ENCODE assay signal across 31 mouse cellular contexts in genomic region chr2:119981631-119982030, GRCm38 (mm10). TPM values are rescaled to one million over a fixed set of nuclear protein-coding genes. Genes with fewer than 3 reads are reported as not detected.
DNase-seq lines count a peak whose midpoint lies in the region; ATAC-seq and TF ChIP-seq lines count a peak whose summit lies in the region.
"Had no signal": no experiment of that assay in that cellular context is flagged by ENCODE, and none has a peak within 500 bp of the region (broad histone marks: within the 10 kb centered on the region; RNA-seq: fewer than 3 reads in every experiment).

No protein-coding gene starts in this region.

- H3K9me3 ChIP-seq in embryonic facial prominence, embryonic 10.5 days, result no peaks in the 10 kb centered on the region
- H3K9me3 ChIP-seq in embryonic facial prominence, embryonic 14.5 days (ENCODE audit: control insufficient read depth, low read length), result no peaks in the 10 kb centered on the region
- H3K9me3 ChIP-seq in intestine, embryonic 16.5 days (ENCODE audit: control insufficient read depth, low read length), result no peaks in the 10 kb centered on the region
- H3K9me3 ChIP-seq in kidney, embryonic 16.5 days (ENCODE audit: low read length), result no peaks in the 10 kb centered on the region
- H3K9me3 ChIP-seq: forebrain, embryonic 10.5 days; forebrain, embryonic 13.5 days; G1E; heart, embryonic 12.5 days; heart, embryonic 15.5 days; hindbrain, embryonic 10.5 days; hindbrain, embryonic 13.5 days; intestine, embryonic 15.5 days had no signal

- 50% methylated on average over 2 of the region's 2 CpGs for WGBS in embryonic facial prominence, embryonic 10.5 days
- WGBS in embryonic facial prominence, embryonic 14.5 days, result 41% methylated on average over 2 of the region's 2 CpGs
- 80% methylated on average over 2 of the region's 2 CpGs for WGBS in intestine, embryonic 16.5 days
- 65% methylated on average over 2 of the region's 2 CpGs for WGBS in kidney, embryonic 16.5 days

- H3K4me2 ChIP-seq in embryonic facial prominence, embryonic 14.5 days (ENCODE audit: low read depth, low read length), result no peak overlapping the region
- H3K4me2 ChIP-seq in intestine, embryonic 16.5 days (ENCODE audit: low read depth, low read length), result no peak overlapping the region
- no peak overlapping the region for H3K4me2 ChIP-seq in kidney, embryonic 16.5 days (replicated peaks; ENCODE audit: low read depth, low read length)
- H3K4me2 ChIP-seq: forebrain, embryonic 13.5 days; heart, embryonic 12.5 days; heart, embryonic 15.5 days; hindbrain, embryonic 13.5 days; intestine, embryonic 15.5 days had no signal

- no peak for DNase-seq in gastrocnemius, adult 2 months
- DNase-seq in gastrocnemius, postnatal 10 days, result no peak
- DNase-seq in MN1 (ENCODE audit: low spot score), result peak; percentile 28
- peak; percentile 68 for DNase-seq in embryonic facial prominence, embryonic 10.5 days (ENCODE audit: low spot score)
- peak; percentile 29 for DNase-seq in embryonic facial prominence, embryonic 14.5 days (ENCODE audit: low spot score)
- no peak for DNase-seq in lung, adult 18-20 months
- DNase-seq: adrenal gland, adult 8-10 months; adrenal gland, postnatal 25 days; B cell, adult 2 months; cerebellum, adult 11-12 months; cerebellum, adult 8-10 months; cerebellum, postnatal 10 days; cerebellum, postnatal 36 days; gastrocnemius, postnatal 25 days; heart, adult 18-20 months; heart, postnatal 10 days; heart, postnatal 36 days had no signal

- no peaks in the 10 kb centered on the region; the same call in 1 of the 2 replicates for H3K36me3 ChIP-seq in embryonic facial prominence, embryonic 10.5 days (replicated peaks)
- H3K36me3 ChIP-seq in embryonic facial prominence, embryonic 14.5 days (ENCODE audit: control insufficient read depth, insufficient read depth, low read length), result peaks cover 5% of the 10 kb centered on the region; the same call in 1 of the 2 replicates
- H3K36me3 ChIP-seq in intestine, embryonic 16.5 days (ENCODE audit: control insufficient read depth, insufficient read depth, low read length), result no peaks in the 10 kb centered on the region
- peaks cover 11% of the 10 kb centered on the region for H3K36me3 ChIP-seq in kidney, embryonic 16.5 days (ENCODE audit: insufficient read depth, low read length)
- H3K36me3 ChIP-seq: heart, embryonic 15.5 days; intestine, embryonic 15.5 days had no signal

- TF ChIP-seq CTCF in gastrocnemius, adult 2 months (IDR thresholded peaks at IDR 0.05), result no peak

- no peaks in the 10 kb centered on the region for H3K27me3 ChIP-seq in embryonic facial prominence, embryonic 10.5 days (replicated peaks; ENCODE audit: low read depth, poor library complexity, severe bottlenecking)
- H3K27me3 ChIP-seq in embryonic facial prominence, embryonic 14.5 days (replicated peaks; ENCODE audit: control insufficient read depth, insufficient read depth, low read length), result no peaks in the 10 kb centered on the region
- no peaks in the 10 kb centered on the region for H3K27me3 ChIP-seq in intestine, embryonic 16.5 days (replicated peaks; ENCODE audit: control insufficient read depth, insufficient read depth, low read length)
- no peaks in the 10 kb centered on the region for H3K27me3 ChIP-seq in kidney, embryonic 16.5 days (ENCODE audit: insufficient read depth, low read length)
- H3K27me3 ChIP-seq: CH12.LX; forebrain, embryonic 13.5 days; heart, embryonic 12.5 days; heart, embryonic 15.5 days; hindbrain, embryonic 13.5 days; intestine, embryonic 15.5 days had no signal

- H3K27ac ChIP-seq in gastrocnemius, adult 2 months, result peak overlapping the region; percentile 24; the same call in 1 of the 2 replicates
- H3K27ac ChIP-seq in embryonic facial prominence, embryonic 10.5 days (replicated peaks), result no peak overlapping the region
- H3K27ac ChIP-seq in embryonic facial prominence, embryonic 14.5 days (replicated peaks; ENCODE audit: low read depth, low read length), result no peak overlapping the region
- H3K27ac ChIP-seq in intestine, embryonic 16.5 days (ENCODE audit: low read length), result no peak overlapping the region
- H3K27ac ChIP-seq in kidney, embryonic 16.5 days (ENCODE audit: low read length), result no peak overlapping the region
- H3K27ac ChIP-seq: forebrain, embryonic 10.5 days; forebrain, embryonic 13.5 days; heart, embryonic 15.5 days; hindbrain, embryonic 10.5 days; hindbrain, embryonic 13.5 days; intestine, embryonic 15.5 days had no signal

- intact Hi-C loops in gastrocnemius, adult 2 months (cut with DNase I), result no loop called here

- H3K4me1 ChIP-seq in embryonic facial prominence, embryonic 10.5 days, result peaks cover 30% of the 10 kb centered on the region
- H3K4me1 ChIP-seq in embryonic facial prominence, embryonic 14.5 days (ENCODE audit: control insufficient read depth, insufficient read depth, low read length), result no peaks in the 10 kb centered on the region
- no peaks in the 10 kb centered on the region for H3K4me1 ChIP-seq in intestine, embryonic 16.5 days (ENCODE audit: control insufficient read depth, insufficient read depth, low read length)
- no peaks in the 10 kb centered on the region for H3K4me1 ChIP-seq in kidney, embryonic 16.5 days (ENCODE audit: insufficient read depth, low read length)
- H3K4me1 ChIP-seq: forebrain, embryonic 13.5 days; intestine, embryonic 15.5 days had no signal

- H3K4me3 ChIP-seq in gastrocnemius, adult 2 months, result no peak overlapping the region
- no peak overlapping the region for H3K4me3 ChIP-seq in embryonic facial prominence, embryonic 10.5 days
- no peak overlapping the region for H3K4me3 ChIP-seq in embryonic facial prominence, embryonic 14.5 days (ENCODE audit: low read depth, low read length)
- H3K4me3 ChIP-seq in intestine, embryonic 16.5 days (ENCODE audit: low read length), result no peak overlapping the region
- no peak overlapping the region for H3K4me3 ChIP-seq in kidney, embryonic 16.5 days (ENCODE audit: low read length)
- H3K4me3 ChIP-seq: forebrain, embryonic 10.5 days; forebrain, embryonic 13.5 days; heart, embryonic 12.5 days; heart, embryonic 15.5 days; hindbrain, embryonic 10.5 days; hindbrain, embryonic 13.5 days; intestine, embryonic 15.5 days had no signal

- no peak overlapping the region for H3K9ac ChIP-seq in embryonic facial prominence, embryonic 14.5 days (ENCODE audit: low read depth, low read length)
- no peak overlapping the region for H3K9ac ChIP-seq in intestine, embryonic 16.5 days (ENCODE audit: low read depth, low read length)
- no peak overlapping the region for H3K9ac ChIP-seq in kidney, embryonic 16.5 days (replicated peaks; ENCODE audit: low read length)
- H3K9ac ChIP-seq: forebrain, embryonic 13.5 days; heart, embryonic 12.5 days; heart, embryonic 15.5 days; hindbrain, embryonic 13.5 days; intestine, embryonic 15.5 days had no signal

- ATAC-seq in embryonic facial prominence, embryonic 14.5 days (ENCODE audit: low read depth), result no peak
- ATAC-seq in intestine, embryonic 16.5 days, result no peak
- no peak for ATAC-seq in kidney, embryonic 16.5 days (ENCODE audit: low FRiP score, low TSS enrichment)
- ATAC-seq: activated CD4-positive, CD25-positive, alpha-beta regulatory T cell, adult 4 months; forebrain, embryonic 13.5 days; forebrain, embryonic 16.5 days; hindbrain, embryonic 16.5 days; intestine, embryonic 15.5 days had no signal

RNA-seq across cellular contexts. Expression of gene Mapkbp1, which starts 9.1 kb away (rescaled TPM):
- 1 to 10 TPM; 8.1 to 8.4 TPM for total RNA-seq in gastrocnemius, adult 2 months (2021)
- 10 to 100 TPM in 1 of 2 experiments, 1 to 10 TPM in 1; 9.1 to 11.0 TPM for total RNA-seq in gastrocnemius, postnatal 10 days (2021)
- polyA plus RNA-seq in embryonic facial prominence, embryonic 10.5 days (2016; fragmentation: Nextera tagmentation; extraction: Ambion mirVana), result 3.5 and 4.0 TPM in 2 replicates
- polyA plus RNA-seq in embryonic facial prominence, embryonic 14.5 days (2014; fragmentation: Nextera tagmentation; extraction: Ambion mirVana), result 4.0 and 4.7 TPM in 2 replicates
- polyA plus RNA-seq in intestine, embryonic 16.5 days (2015; fragmentation: Nextera tagmentation; extraction: Ambion mirVana), result 2.0 and 2.4 TPM in 2 replicates
- 3.2 and 4.0 TPM in 2 replicates for polyA plus RNA-seq in kidney, embryonic 16.5 days (2015; fragmentation: Nextera tagmentation; extraction: Ambion mirVana)

RNA-seq across cellular contexts. Expression of gene Jmjd7, which starts 45.7 kb away (rescaled TPM):
- total RNA-seq in gastrocnemius, adult 2 months (2021), result 1 to 10 TPM; 1.6 to 2.4 TPM
- 1 to 10 TPM; 4.1 to 5.3 TPM for total RNA-seq in gastrocnemius, postnatal 10 days (2021)
- polyA plus RNA-seq in embryonic facial prominence, embryonic 10.5 days (2016; fragmentation: Nextera tagmentation; extraction: Ambion mirVana), result 20.4 and 20.6 TPM in 2 replicates
- 14.4 and 19.2 TPM in 2 replicates for polyA plus RNA-seq in embryonic facial prominence, embryonic 14.5 days (2014; fragmentation: Nextera tagmentation; extraction: Ambion mirVana)
- 16.1 and 17.4 TPM in 2 replicates for polyA plus RNA-seq in intestine, embryonic 16.5 days (2015; fragmentation: Nextera tagmentation; extraction: Ambion mirVana)
- 24.7 and 25.2 TPM in 2 replicates for polyA plus RNA-seq in kidney, embryonic 16.5 days (2015; fragmentation: Nextera tagmentation; extraction: Ambion mirVana)

RNA-seq across cellular contexts. Expression of gene Gm28042, which starts 45.7 kb away (rescaled TPM):
- total RNA-seq in gastrocnemius, adult 2 months (2021), result 1 to 10 TPM in 1 of 2 experiments, under 1 TPM in 1; 0.77 to 1.5 TPM
- 1 to 10 TPM; 1.1 to 1.2 TPM for total RNA-seq in gastrocnemius, postnatal 10 days (2021)
- 5.6 and 6.2 TPM in 2 replicates for polyA plus RNA-seq in embryonic facial prominence, embryonic 10.5 days (2016; fragmentation: Nextera tagmentation; extraction: Ambion mirVana)
- 2.5 and 2.9 TPM in 2 replicates for polyA plus RNA-seq in embryonic facial prominence, embryonic 14.5 days (2014; fragmentation: Nextera tagmentation; extraction: Ambion mirVana)
- polyA plus RNA-seq in intestine, embryonic 16.5 days (2015; fragmentation: Nextera tagmentation; extraction: Ambion mirVana), result 2.4 and 3.8 TPM in 2 replicates
- polyA plus RNA-seq in kidney, embryonic 16.5 days (2015; fragmentation: Nextera tagmentation; extraction: Ambion mirVana), result 4.0 and 6.0 TPM in 2 replicates

RNA-seq across cellular contexts. Expression of gene Pla2g4b, which starts 51.6 kb away (rescaled TPM):
- 1 to 10 TPM in 1 of 2 experiments, under 1 TPM in 1; 0.99 to 1.7 TPM for total RNA-seq in gastrocnemius, adult 2 months (2021)
- total RNA-seq in gastrocnemius, postnatal 10 days (2021), result 1 to 10 TPM in 1 of 2 experiments, under 1 TPM in 1; 0.82 to 2.2 TPM
- 1.8 and 2.8 TPM in 2 replicates for polyA plus RNA-seq in embryonic facial prominence, embryonic 10.5 days (2016; fragmentation: Nextera tagmentation; extraction: Ambion mirVana)
- 1.8 and 2.1 TPM in 2 replicates for polyA plus RNA-seq in embryonic facial prominence, embryonic 14.5 days (2014; fragmentation: Nextera tagmentation; extraction: Ambion mirVana)
- polyA plus RNA-seq in intestine, embryonic 16.5 days (2015; fragmentation: Nextera tagmentation; extraction: Ambion mirVana), result 0.49 and 0.94 TPM in 2 replicates
- 2.0 and 2.6 TPM in 2 replicates for polyA plus RNA-seq in kidney, embryonic 16.5 days (2015; fragmentation: Nextera tagmentation; extraction: Ambion mirVana)

Comparison
In these comparisons a context has a peak if more than half of its experiments do, and no peak if none do; other contexts are left out.
1. DNase-seq: peak in MN1 (single experiment), embryonic facial prominence, embryonic 10.5 days (single experiment) and embryonic facial prominence, embryonic 14.5 days (single experiment); none in gastrocnemius, adult 2 months (single experiment), gastrocnemius, postnatal 10 days (single experiment) and lung, adult 18-20 months (0 of 2).